Mouse (Mus musculus): ENCODE measurements around the gene Tuba1b. TPM values are rescaled to one million over a fixed set of nuclear protein-coding genes. Genes with fewer than 3 reads are reported as not detected.
"Not testable (repeated sequence)": the region's sequence is repeated elsewhere in the genome, so short reads cannot be mapped to it uniquely, and the experiment has no call there.

Tuba1b gene
- polyA plus RNA-seq, 1 experiment from 2014 or later = 1,136 TPM

DNA sequence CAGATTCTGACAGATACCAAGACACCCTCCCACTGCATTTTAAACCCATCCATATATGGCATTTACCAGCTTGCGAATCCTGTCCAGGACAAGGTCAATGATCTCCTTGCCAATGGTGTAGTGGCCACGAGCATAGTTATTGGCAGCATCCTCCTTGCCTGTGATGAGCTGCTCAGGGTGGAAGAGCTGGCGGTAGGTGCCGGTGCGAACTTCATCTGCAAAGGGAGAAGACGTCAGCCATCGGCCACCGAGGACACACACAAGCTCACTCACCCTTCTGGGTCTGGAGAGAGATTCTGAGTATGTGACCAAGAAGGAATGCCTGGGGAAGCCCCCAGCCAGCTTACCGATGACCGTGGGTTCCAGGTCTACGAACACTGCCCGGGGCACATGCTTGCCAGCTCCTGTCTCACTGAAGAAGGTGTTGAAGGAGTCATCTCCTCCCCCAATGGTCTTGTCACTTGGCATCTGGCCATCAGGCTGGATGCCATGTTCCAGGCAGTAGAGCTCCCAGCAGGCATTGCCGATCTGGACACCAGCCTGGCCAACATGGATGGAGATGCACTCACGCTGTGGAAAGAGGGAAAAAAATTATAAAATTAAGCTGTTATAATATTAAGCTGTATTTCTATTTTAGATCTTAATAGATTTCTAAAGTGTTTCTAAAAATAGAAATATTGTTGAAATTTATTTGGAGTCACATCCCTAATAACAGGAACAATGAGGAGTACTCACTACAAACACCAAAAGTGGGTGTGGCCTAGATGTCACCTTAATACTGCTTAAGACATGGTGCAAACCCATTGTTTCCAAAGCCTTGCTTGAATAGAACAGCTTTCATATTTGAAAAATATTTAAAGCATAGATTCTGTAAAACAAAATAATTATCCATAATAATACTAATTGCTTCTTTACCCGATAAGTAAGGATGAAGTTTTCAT lies 17.0 kb upstream of the Tuba1b start:
- not testable (repeated sequence) for H3K9me3 ChIP-seq; H3K27me3 ChIP-seq (replicated peaks); H3K36me3 ChIP-seq (replicated peaks); ATAC-seq (replicated peaks)
- peak overlapping the region; percentile 100 for H3K27ac ChIP-seq
- peak overlapping the region; percentile 56 for H3K4me2 ChIP-seq
- H3K9ac ChIP-seq = peak overlapping the region; percentile 98
- peak overlapping the region; percentile 87 for H3K4me3 ChIP-seq
- 36% methylated on average over 11 of the region's 15 CpGs for WGBS
- peaks cover 35% of the 10 kb centered on the region for H3K4me1 ChIP-seq

DNA sequence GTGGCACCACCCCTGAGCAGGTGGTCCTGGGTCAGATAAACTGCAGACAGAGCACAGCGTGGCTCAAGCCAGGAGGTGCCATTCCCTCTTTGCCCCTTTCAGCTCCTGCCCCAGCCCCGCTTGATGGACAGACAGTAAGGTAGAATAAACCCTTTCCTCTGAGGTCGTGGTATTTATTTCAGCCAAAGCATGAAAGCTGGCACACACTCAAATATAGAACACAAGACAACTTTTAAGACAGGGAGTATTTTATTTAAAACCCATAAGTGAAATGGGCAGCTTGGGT lies 15.2 kb upstream of the Tuba1b start:
- 26% methylated on average over 3 of the region's 3 CpGs for WGBS
- H3K9me3 ChIP-seq = no peaks in the 10 kb centered on the region

GRCm38 (mm10) chr15:98948857-98949606 lies 14.7 kb upstream of the Tuba1b start:
- Histone ChIP-seq H3K9ac (peak overlapping the region; percentile 39), H3K4me2 (peak overlapping the region; percentile 65), H3K4me3 (peak overlapping the region; percentile 33), H3K4me1 (peaks cover 29% of the 10 kb centered on the region), H3K27ac (peak overlapping the region; percentile 74), H3K36me3 (replicated peaks) (no peaks in the 10 kb centered on the region), H3K9me3 (no peaks in the 10 kb centered on the region), H3K27me3 (replicated peaks) (no peaks in the 10 kb centered on the region)
- WGBS = 37% methylated on average over 6 of the region's 6 CpGs
- no peak for ATAC-seq (replicated peaks)

More for the DNA sequence above, 15.2 kb upstream of the Tuba1b start:
- no peaks in the 10 kb centered on the region for H3K27me3 ChIP-seq (replicated peaks)
- peaks cover 29% of the 10 kb centered on the region for H3K4me1 ChIP-seq
- H3K9ac ChIP-seq = peak overlapping the region; percentile 39
- peak overlapping the region; percentile 65 for H3K4me2 ChIP-seq
- H3K27ac ChIP-seq = peak overlapping the region; percentile 74
- H3K36me3 ChIP-seq (replicated peaks) = no peaks in the 10 kb centered on the region
- H3K4me3 ChIP-seq = peak overlapping the region; percentile 33
- ATAC-seq (replicated peaks) = no peak

- Histone ChIP-seq H3K4me1 (peaks cover 29% of the 10 kb centered on the region), H3K27me3 (replicated peaks) (no peaks in the 10 kb centered on the region), H3K4me2 (peak overlapping the region; percentile 65), H3K36me3 (replicated peaks) (no peaks in the 10 kb centered on the region), H3K9me3 (no peaks in the 10 kb centered on the region), H3K4me3 (peak overlapping the region; percentile 33), H3K9ac (peak overlapping the region; percentile 39), H3K27ac (peak overlapping the region; percentile 74)
- ATAC-seq (replicated peaks) = no peak
Observed at GRCm38 (mm10) chr15:98948382-98948781, 14.0 kb upstream of the Tuba1b start.

- Histone ChIP-seq H3K27ac (peak overlapping the region; percentile 74), H3K4me3 (peak overlapping the region; percentile 33), H3K9ac (peak overlapping the region; percentile 39; the same call in 1 of the 2 replicates), H3K4me1 (peaks cover 29% of the 10 kb centered on the region), H3K36me3 (replicated peaks) (no peaks in the 10 kb centered on the region), H3K27me3 (replicated peaks) (no peaks in the 10 kb centered on the region), H3K9me3 (no peaks in the 10 kb centered on the region), H3K4me2 (peak overlapping the region; percentile 65)
- 25% methylated on average over 3 of the region's 3 CpGs for WGBS
- ATAC-seq (replicated peaks) = no peak
Observed at GRCm38 (mm10) chr15:98947884-98948283, 13.5 kb upstream of the Tuba1b start.

DNA sequence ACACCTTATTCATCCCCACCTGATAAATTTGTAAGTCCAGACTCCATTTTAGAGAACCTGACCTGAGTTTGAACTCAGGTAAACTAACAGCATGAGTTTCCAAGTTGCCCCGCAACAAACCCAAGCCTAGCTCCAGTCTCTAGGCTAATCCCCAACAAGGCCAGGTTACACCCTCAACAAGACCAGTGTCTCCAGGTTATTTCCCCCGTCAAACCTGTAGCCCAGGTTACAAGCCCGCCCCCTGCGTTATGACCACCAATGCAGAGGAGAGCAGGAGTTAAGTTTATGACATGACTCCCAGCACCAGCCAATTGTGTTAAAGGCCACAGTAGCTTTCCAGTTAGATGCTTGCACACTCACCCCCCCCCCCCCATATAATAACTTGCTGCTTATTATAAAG lies 8.8 kb upstream of the Tuba1b start:
- Histone ChIP-seq H3K9ac (no peak overlapping the region), H3K27ac (no peak overlapping the region), H3K4me1 (peaks cover 13% of the 10 kb centered on the region), H3K36me3 (replicated peaks) (no peaks in the 10 kb centered on the region), H3K27me3 (replicated peaks) (no peaks in the 10 kb centered on the region), H3K4me3 (no peak overlapping the region), H3K9me3 (no peaks in the 10 kb centered on the region), H3K4me2 (no peak overlapping the region)
- no peak for ATAC-seq (replicated peaks)
- WGBS = 80% methylated on average over 4 of the region's 4 CpGs

- 67% methylated on average over 4 of the region's 4 CpGs for WGBS
- H3K4me2 ChIP-seq = no peak overlapping the region
Observed at GRCm38 (mm10) chr15:98942081-98942480, 7.7 kb upstream of the Tuba1b start.

GRCm38 (mm10) chr15:98941539-98941938 lies 7.2 kb upstream of the Tuba1b start:
- Histone ChIP-seq H3K4me2 (no peak overlapping the region), H3K27me3 (replicated peaks) (no peaks in the 10 kb centered on the region), H3K4me3 (no peak overlapping the region), H3K27ac (no peak overlapping the region), H3K9ac (no peak overlapping the region), H3K36me3 (replicated peaks) (no peaks in the 10 kb centered on the region), H3K4me1 (no peaks in the 10 kb centered on the region; the same call in 1 of the 2 replicates), H3K9me3 (no peaks in the 10 kb centered on the region)
- ATAC-seq (replicated peaks) = no peak
- 92% methylated on average over 2 of the region's 2 CpGs for WGBS

More at GRCm38 (mm10) chr15:98942081-98942480, 7.7 kb upstream of the Tuba1b start:
- no peaks in the 10 kb centered on the region for H3K9me3 ChIP-seq
- H3K9ac ChIP-seq = no peak overlapping the region
- no peak for ATAC-seq (replicated peaks)
- H3K4me1 ChIP-seq = peaks cover 3% of the 10 kb centered on the region
- H3K4me3 ChIP-seq = no peak overlapping the region
- H3K27me3 ChIP-seq (replicated peaks) = no peaks in the 10 kb centered on the region
- no peak overlapping the region for H3K27ac ChIP-seq
- H3K36me3 ChIP-seq (replicated peaks) = no peaks in the 10 kb centered on the region

- Histone ChIP-seq H3K27ac (no peak overlapping the region), H3K27me3 (replicated peaks) (no peaks in the 10 kb centered on the region), H3K4me2 (no peak overlapping the region), H3K9me3 (no peaks in the 10 kb centered on the region), H3K36me3 (replicated peaks) (no peaks in the 10 kb centered on the region), H3K4me3 (no peak overlapping the region), H3K4me1 (peaks cover 2% of the 10 kb centered on the region), H3K9ac (no peak overlapping the region)
- 53% methylated on average over 10 of the region's 10 CpGs for whole genome bisulfite sequencing
- no peak for ATAC-seq (replicated peaks)
Observed at GRCm38 (mm10) chr15:98940816-98941215, 6.5 kb upstream of the Tuba1b start.

- Histone ChIP-seq H3K27ac (peak overlapping the region; percentile 99), H3K9ac (peak overlapping the region; percentile 96), H3K4me3 (peak overlapping the region; percentile 89), H3K36me3 (replicated peaks) (peaks cover 5% of the 10 kb centered on the region; the same call in 1 of the 2 replicates), H3K4me2 (peak overlapping the region; percentile 85), H3K4me1 (peaks cover 29% of the 10 kb centered on the region), H3K27me3 (replicated peaks) (no peaks in the 10 kb centered on the region), H3K9me3 (no peaks in the 10 kb centered on the region)
- 0% methylated on average over 34 of the region's 35 CpGs for WGBS
- ATAC-seq (replicated peaks) = peak; percentile 93
Observed at GRCm38 (mm10) chr15:98933833-98934216, 540 bp downstream of the Tuba1b start.

DNA sequence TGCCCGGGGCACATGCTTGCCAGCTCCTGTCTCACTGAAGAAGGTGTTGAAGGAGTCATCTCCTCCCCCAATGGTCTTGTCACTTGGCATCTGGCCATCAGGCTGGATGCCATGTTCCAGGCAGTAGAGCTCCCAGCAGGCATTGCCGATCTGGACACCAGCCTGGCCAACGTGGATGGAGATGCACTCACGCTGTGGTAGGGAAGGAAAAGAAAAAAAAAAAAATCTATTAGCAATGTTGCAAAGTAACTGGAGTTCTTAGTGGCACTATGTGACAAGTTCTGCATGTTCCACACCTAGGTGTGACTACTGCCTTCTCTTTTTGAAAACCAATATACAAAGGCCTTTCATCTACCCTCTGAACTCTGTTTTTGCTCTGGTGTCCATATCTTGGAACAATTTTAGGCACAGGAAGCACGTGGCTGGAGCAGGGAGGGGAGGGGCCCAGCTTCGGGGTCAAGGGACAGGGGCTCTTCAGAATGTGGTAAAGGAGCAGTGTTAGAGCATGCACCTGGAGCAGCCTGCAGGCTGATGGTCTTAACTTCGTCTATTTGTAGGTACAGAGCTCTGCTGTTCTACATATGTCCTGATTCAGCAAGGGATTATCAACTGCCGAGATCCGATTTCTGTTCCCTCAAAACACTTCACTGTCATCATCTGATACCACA lies 1.2 kb downstream of the Tuba1b start:
- Histone ChIP-seq H3K4me1 (peaks cover 34% of the 10 kb centered on the region), H3K9ac (peak overlapping the region; percentile 96), H3K27ac (peak overlapping the region; percentile 99), H3K4me2 (peak overlapping the region; percentile 85), H3K4me3 (peak overlapping the region; percentile 89)
- ATAC-seq (replicated peaks) = peak; percentile 31
- not testable (repeated sequence) for H3K9me3 ChIP-seq; H3K27me3 ChIP-seq (replicated peaks); H3K36me3 ChIP-seq (replicated peaks)
- 10% methylated on average over 8 of the region's 9 CpGs for WGBS

DNA sequence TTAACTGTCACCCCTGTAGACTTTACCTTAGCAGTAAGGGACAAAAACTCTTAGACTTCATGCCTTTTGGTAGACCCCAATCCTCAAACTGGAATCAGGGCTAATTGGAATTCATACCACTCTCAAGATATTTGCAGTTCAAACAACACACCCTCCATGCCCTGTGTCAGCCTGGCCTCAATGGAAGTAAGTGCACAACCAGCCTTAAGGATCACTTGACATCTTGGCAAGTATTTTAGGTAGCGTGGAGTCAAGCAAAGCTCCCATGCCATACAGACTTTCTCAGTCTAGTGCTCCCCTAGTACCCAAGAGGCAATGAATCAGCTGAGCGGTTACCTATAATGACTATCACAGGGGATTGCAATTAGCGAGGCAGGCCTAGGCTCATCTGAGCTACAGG lies 3.4 kb downstream of the Tuba1b start:
- no peaks in the 10 kb centered on the region for H3K27me3 ChIP-seq (replicated peaks)
- H3K9ac ChIP-seq = no peak overlapping the region
- peaks cover 5% of the 10 kb centered on the region; the same call in 1 of the 2 replicates for H3K36me3 ChIP-seq (replicated peaks)
- H3K4me2 ChIP-seq = no peak overlapping the region
- 75% methylated on average over 3 of the region's 3 CpGs for WGBS
- H3K9me3 ChIP-seq = no peaks in the 10 kb centered on the region
- ATAC-seq (replicated peaks) = no peak
- H3K27ac ChIP-seq = no peak overlapping the region
- no peak overlapping the region for H3K4me3 ChIP-seq
- H3K4me1 ChIP-seq = peaks cover 34% of the 10 kb centered on the region
